8 mouse cellular contexts compared by ENCODE assay signal in the genomic region with DNA sequence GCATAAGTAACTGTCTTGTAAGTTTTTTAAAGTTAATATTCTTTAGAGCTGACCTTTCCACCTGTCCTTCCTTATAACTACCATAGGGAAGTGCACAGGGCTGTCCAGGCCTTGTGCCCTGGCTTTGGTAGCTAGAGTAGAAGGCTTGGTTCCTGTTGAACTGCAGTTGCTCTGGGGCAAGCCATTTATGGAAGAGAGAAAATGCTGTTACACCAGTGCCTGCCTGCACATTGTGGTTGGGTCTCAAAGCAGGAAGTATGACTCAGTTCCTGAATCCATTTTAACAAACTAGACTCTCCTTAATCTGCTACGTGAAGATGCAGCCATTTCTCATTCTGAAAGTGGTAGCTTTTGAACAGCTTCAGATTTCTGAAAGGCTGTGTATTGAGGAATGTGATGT. TPM values are rescaled to one million over a fixed set of nuclear protein-coding genes. Genes with fewer than 3 reads are reported as not detected.
A peak's percentile ranks its signal among the peaks of the same experiment; 100 is the strongest.
DNase-seq lines count a peak whose midpoint lies in the region; ATAC-seq and TF ChIP-seq lines count a peak whose summit lies in the region.
"Had no signal": no experiment of that assay in that cellular context is flagged by ENCODE, and none has a peak within 500 bp of the region (broad histone marks: within the 10 kb centered on the region; RNA-seq: fewer than 3 reads in every experiment).

No protein-coding gene starts in this region.

- no peak overlapping the region for H3K4me2 ChIP-seq in embryonic facial prominence, embryonic 15.5 days (replicated peaks)
- no peak overlapping the region for H3K4me2 ChIP-seq in lung, postnatal 0 days (replicated peaks; ENCODE audit: low read depth, low read length)
- H3K4me2 ChIP-seq in forebrain, embryonic 15.5 days (replicated peaks), result no peak overlapping the region

- H3K27me3 ChIP-seq in embryonic facial prominence, embryonic 15.5 days, result no peaks in the 10 kb centered on the region
- H3K27me3 ChIP-seq in lung, postnatal 0 days (replicated peaks; ENCODE audit: insufficient read depth, low read length), result no peaks in the 10 kb centered on the region
- H3K27me3 ChIP-seq in forebrain, embryonic 15.5 days, result no peaks in the 10 kb centered on the region

- TF ChIP-seq CTCF in lung, postnatal 0 days (IDR thresholded peaks at IDR 0.05), result no peak

- H3K27ac ChIP-seq in embryonic facial prominence, embryonic 15.5 days (replicated peaks), result peak overlapping the region; percentile 68
- peak overlapping the region; percentile 81 for H3K27ac ChIP-seq in lung, postnatal 0 days (ENCODE audit: low read length)
- no peak overlapping the region for H3K27ac ChIP-seq in forebrain, embryonic 15.5 days (replicated peaks)

- no peak for ATAC-seq in embryonic facial prominence, embryonic 15.5 days (ENCODE audit: insufficient number of reproducible peaks, low FRiP score, low TSS enrichment, low read depth)
- ATAC-seq in lung, postnatal 0 days, result peak; percentile 89
- no peak for ATAC-seq in forebrain, embryonic 15.5 days (replicated peaks)

- H3K36me3 ChIP-seq in embryonic facial prominence, embryonic 15.5 days, result peaks cover 40% of the 10 kb centered on the region
- H3K36me3 ChIP-seq in lung, postnatal 0 days (ENCODE audit: insufficient read depth, low read length), result peaks cover 15% of the 10 kb centered on the region; the same call in 1 of the 2 replicates
- H3K36me3 ChIP-seq in forebrain, embryonic 15.5 days, result peaks cover 51% of the 10 kb centered on the region

- 0 out of 2 replicates have a peak, but pooled peaks cover 11% of the 10 kb centered on the region for H3K4me1 ChIP-seq in embryonic facial prominence, embryonic 15.5 days
- peaks cover 9% of the 10 kb centered on the region; the same call in 1 of the 2 replicates for H3K4me1 ChIP-seq in lung, postnatal 0 days (ENCODE audit: insufficient read depth, low read depth, low read length)
- no peaks in the 10 kb centered on the region for H3K4me1 ChIP-seq in forebrain, embryonic 15.5 days

- DNase-seq in MN1 (ENCODE audit: low spot score), result peak; percentile 39
- DNase-seq in kidney, adult 18-20 months, result peak; percentile 34
- peak; percentile 90 for DNase-seq in lung, postnatal 0 days (ENCODE audit: low spot score)
- peak; percentile 58 for DNase-seq in thymus, postnatal 14 days
- no peak for DNase-seq in cerebellum, adult 9-11 months

- TF ChIP-seq EP300 in lung, postnatal 0 days (IDR thresholded peaks at IDR 0.05), result 0 out of 2 replicates have a peak, but pooled peaks have one; percentile 38

- H3K9me3 ChIP-seq in embryonic facial prominence, embryonic 15.5 days (replicated peaks), result no peaks in the 10 kb centered on the region
- no peaks in the 10 kb centered on the region for H3K9me3 ChIP-seq in lung, postnatal 0 days (ENCODE audit: low read length)
- H3K9me3 ChIP-seq in forebrain, embryonic 15.5 days, result no peaks in the 10 kb centered on the region

- H3K4me3 ChIP-seq in embryonic facial prominence, embryonic 15.5 days (replicated peaks), result no peak overlapping the region
- no peak overlapping the region for H3K4me3 ChIP-seq in lung, postnatal 0 days (ENCODE audit: low read depth, low read length)
- H3K4me3 ChIP-seq in forebrain, embryonic 15.5 days, result no peak overlapping the region

- WGBS in embryonic facial prominence, embryonic 15.5 days, result 35% methylated on average over 1 of the region's 1 CpGs
- WGBS in lung, postnatal 0 days, result 21% methylated on average over 1 of the region's 1 CpGs
- 86% methylated on average over 1 of the region's 1 CpGs for WGBS in forebrain, embryonic 15.5 days

- no peak overlapping the region for H3K9ac ChIP-seq in embryonic facial prominence, embryonic 15.5 days
- no peak overlapping the region for H3K9ac ChIP-seq in lung, postnatal 0 days (replicated peaks; ENCODE audit: low read depth)
- H3K9ac ChIP-seq in forebrain, embryonic 15.5 days (replicated peaks), result no peak overlapping the region

RNA-seq across cellular contexts. Expression of a gene that starts 12.9 kb away (rescaled TPM):
- 401 and 415 TPM in 2 replicates for polyA plus RNA-seq in embryonic facial prominence, embryonic 15.5 days (2015; fragmentation: Nextera tagmentation; extraction: Ambion mirVana)
- polyA plus RNA-seq in lung, postnatal 0 days (2015; fragmentation: Nextera tagmentation; extraction: Ambion mirVana), result 465 and 473 TPM in 2 replicates
- polyA plus RNA-seq in forebrain, embryonic 15.5 days (2015; fragmentation: Nextera tagmentation; extraction: Ambion mirVana), result 403 and 418 TPM in 2 replicates

RNA-seq across cellular contexts. Expression of a gene that starts 29.6 kb away (rescaled TPM):
- not detected in 2 replicates for polyA plus RNA-seq in embryonic facial prominence, embryonic 15.5 days (2015; fragmentation: Nextera tagmentation; extraction: Ambion mirVana)
- 0.18 and 0.30 TPM in 2 replicates for polyA plus RNA-seq in lung, postnatal 0 days (2015; fragmentation: Nextera tagmentation; extraction: Ambion mirVana)
- 0.34 TPM in 1 of 2 replicates, not detected in the other for polyA plus RNA-seq in forebrain, embryonic 15.5 days (2015; fragmentation: Nextera tagmentation; extraction: Ambion mirVana)

RNA-seq across cellular contexts. Expression of a gene that starts 35.7 kb away (rescaled TPM):
- polyA plus RNA-seq in embryonic facial prominence, embryonic 15.5 days (2015; fragmentation: Nextera tagmentation; extraction: Ambion mirVana), result 247 and 256 TPM in 2 replicates
- polyA plus RNA-seq in lung, postnatal 0 days (2015; fragmentation: Nextera tagmentation; extraction: Ambion mirVana), result 213 and 214 TPM in 2 replicates
- 211 and 214 TPM in 2 replicates for polyA plus RNA-seq in forebrain, embryonic 15.5 days (2015; fragmentation: Nextera tagmentation; extraction: Ambion mirVana)

RNA-seq across cellular contexts. Expression of a gene that starts 35.9 kb away (rescaled TPM):
- 120 and 130 TPM in 2 replicates for polyA plus RNA-seq in embryonic facial prominence, embryonic 15.5 days (2015; fragmentation: Nextera tagmentation; extraction: Ambion mirVana)
- polyA plus RNA-seq in lung, postnatal 0 days (2015; fragmentation: Nextera tagmentation; extraction: Ambion mirVana), result 88.7 and 91.4 TPM in 2 replicates
- polyA plus RNA-seq in forebrain, embryonic 15.5 days (2015; fragmentation: Nextera tagmentation; extraction: Ambion mirVana), result 99.2 and 104 TPM in 2 replicates

RNA-seq across cellular contexts. Expression of a gene that starts 54.4 kb away (rescaled TPM):
- not detected in 2 replicates for polyA plus RNA-seq in embryonic facial prominence, embryonic 15.5 days (2015; fragmentation: Nextera tagmentation; extraction: Ambion mirVana)
- polyA plus RNA-seq in lung, postnatal 0 days (2015; fragmentation: Nextera tagmentation; extraction: Ambion mirVana), result not detected in 2 replicates
- not detected in 2 replicates for polyA plus RNA-seq in forebrain, embryonic 15.5 days (2015; fragmentation: Nextera tagmentation; extraction: Ambion mirVana)
- polyA plus RNA-seq: large intestine, adult 2 months had no signal
